Mouse (Mus musculus) left cerebral cortex, adult 18-20 months (tissue): ENCODE measurements around the gene Gkn1. TPM values are rescaled to one million over a fixed set of nuclear protein-coding genes. Genes with fewer than 3 reads are reported as not detected.

Experiments used
- DNase-seq, 2 experiments: peaks; one replicate each; pipeline ENCODE4 v3.0.0; 2021 to 2022; ENCODE audit warnings: low spot score in 2 of 2, mixed read lengths in 1 of 2
- long read RNA-seq, 2 experiments: library from polyadenylated mRNA; stranded (forward); transcript quantifications; one replicate each; pipeline ENCODE4 v2.0.0; 2021
- total RNA-seq, 2 experiments: library from RNA; stranded (reverse); gene quantifications; 2 replicates each; pipeline ENCODE4 v1.2.3; 2021

Gkn1 gene
- not detected for total RNA-seq
- long read RNA-seq, experiment 1, partial matches to known transcripts: 0 of 1 reads
- long read RNA-seq, experiment 1, other reads (novel, unspliced or antisense): 1 of 1 reads
- long read RNA-seq, experiment 2: 0 reads

DNA sequence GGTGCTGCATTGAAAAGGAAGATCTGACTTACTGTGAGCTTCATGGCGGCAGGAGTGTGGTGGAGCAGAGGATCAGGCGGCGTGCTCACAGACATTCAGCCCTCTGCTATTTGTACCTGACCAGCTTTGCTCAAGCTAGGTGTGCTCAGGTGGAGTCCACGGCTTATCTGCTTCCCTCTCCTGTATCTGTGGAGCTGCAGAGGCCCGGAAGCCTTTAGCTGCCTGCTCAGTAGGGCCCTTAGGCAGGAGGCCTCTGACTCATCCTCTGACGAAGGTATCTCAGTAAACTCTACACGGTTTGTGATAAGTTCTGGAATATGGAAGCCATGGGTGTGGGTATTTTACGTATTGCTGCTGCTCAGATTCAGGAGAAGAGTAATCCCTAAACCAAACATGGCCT is at the start of gene Gkn1:
Gene Gkn1, minus strand, starts transcription at position 114 of the 400 bp plus-strand sequence.
- DNase-seq: no peak

GRCm38 (mm10) chr6:87399886-87400566 is 49.3 kb upstream of the Gkn1 start:
- no peak for DNase-seq

DNA sequence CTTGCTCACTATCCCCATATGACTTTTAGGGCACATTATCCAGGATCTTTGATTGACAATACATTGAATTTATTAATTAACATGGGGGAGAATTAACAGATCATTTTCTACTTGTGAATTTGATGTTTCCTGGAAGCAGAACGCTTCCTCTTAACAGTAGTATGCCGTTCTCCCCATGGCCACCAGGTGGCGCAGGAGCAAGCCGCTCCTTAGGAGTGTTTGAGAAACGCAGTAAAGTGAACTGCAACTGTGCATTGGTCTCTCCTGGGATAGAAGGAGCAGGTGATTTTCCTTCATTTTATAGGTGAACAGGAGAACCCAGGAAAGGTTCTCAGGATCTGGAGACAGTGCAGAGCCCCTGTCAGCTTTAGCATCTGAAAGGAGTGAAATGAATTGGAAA is 48.4 kb upstream of the Gkn1 start:
- DNase-seq: peak; percentile 72 to 84

DNA sequence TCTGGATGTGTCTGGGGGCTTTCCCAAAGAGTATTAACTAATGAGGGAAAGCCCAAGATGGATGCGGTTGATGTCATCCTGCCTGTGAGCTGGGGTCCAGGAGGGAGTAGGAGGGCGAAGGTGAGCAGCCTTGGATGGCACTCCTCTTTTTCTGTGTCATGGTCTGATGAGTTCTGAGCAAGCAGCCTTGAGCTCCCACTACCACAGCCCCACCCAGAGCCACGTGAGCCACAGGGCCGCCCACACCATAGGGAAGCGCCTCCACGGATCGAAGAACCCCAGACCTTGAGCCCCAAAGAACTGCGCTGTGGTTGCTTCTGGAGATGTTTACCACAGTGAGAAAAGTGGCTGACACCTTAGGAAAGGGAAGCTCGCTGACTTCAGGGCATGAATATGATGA is 44.0 kb upstream of the Gkn1 start:
- DNase-seq: no peak

- DNase-seq: no peak
Observed at GRCm38 (mm10) chr6:87393466-87394205, 42.9 kb upstream of the Gkn1 start.

GRCm38 (mm10) chr6:87389455-87389989 is 38.8 kb upstream of the Gkn1 start:
- DNase-seq: no peak

DNA sequence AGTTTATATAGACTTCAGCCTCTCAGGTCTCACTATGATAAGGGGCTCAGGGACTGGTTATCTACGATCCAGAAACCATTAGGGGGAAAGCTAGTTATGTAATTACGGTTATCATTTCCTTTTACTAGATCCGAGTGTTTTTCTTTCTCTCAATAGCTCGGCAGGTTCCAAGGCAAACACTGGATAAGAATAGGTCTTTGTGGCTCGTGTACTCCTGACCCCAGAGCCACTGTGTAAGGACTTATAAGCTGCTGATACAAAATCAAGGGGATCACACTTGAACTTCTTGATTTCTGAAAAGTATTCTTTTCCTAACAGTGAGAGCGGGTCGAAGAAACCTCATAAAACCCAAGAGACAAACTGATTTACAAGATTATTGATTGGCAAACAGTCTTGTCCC is 38.1 kb upstream of the Gkn1 start, which contains the start of gene Gkn3:
Gene Gkn3, minus strand, starts transcription at position 59 of the 400 bp plus-strand sequence.
- no peak for DNase-seq

GRCm38 (mm10) chr6:87386681-87387080 is 35.9 kb upstream of the Gkn1 start:
- DNase-seq: no peak

DNA sequence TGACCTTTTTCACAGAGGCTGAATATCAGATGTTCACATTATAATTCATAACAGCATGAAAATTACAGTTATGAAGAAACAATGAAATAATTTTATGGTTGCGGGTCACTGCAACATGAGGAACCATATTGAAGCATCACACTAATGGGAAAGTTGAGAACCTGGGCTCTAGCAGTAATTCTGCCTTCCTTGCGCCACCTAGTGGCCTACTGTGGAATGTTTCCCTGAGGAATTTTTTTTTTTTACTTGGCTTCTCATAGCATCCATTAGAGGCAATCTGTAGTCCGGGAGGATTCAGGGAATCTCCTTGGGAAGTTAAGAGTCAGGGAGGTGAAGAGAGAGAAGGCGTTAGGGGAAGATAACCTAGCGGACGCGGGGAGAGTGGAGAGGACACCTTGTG is 35.5 kb upstream of the Gkn1 start:
- DNase-seq: peak; percentile 76 to 78

DNA sequence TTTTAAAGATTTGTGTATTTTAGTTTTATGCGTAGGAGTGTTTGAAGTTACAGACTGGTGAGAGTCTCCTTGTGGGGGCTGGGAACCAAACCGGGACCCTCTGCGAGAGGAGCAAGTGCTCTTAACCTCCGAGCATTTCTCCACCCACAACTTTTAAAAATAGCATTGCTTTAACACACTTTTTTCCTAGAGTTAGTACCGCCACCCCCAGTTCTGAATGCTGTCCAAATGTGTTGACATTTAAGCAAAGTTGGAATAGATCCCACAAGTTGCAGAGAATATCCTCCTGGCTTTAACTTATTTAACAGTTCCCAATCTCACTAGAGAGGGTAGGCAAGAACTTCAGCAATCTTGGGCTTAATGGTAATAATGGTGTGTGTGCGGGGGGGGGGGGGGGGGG is 34.0 kb upstream of the Gkn1 start:
- peak; percentile 12 to 21 for DNase-seq

DNA sequence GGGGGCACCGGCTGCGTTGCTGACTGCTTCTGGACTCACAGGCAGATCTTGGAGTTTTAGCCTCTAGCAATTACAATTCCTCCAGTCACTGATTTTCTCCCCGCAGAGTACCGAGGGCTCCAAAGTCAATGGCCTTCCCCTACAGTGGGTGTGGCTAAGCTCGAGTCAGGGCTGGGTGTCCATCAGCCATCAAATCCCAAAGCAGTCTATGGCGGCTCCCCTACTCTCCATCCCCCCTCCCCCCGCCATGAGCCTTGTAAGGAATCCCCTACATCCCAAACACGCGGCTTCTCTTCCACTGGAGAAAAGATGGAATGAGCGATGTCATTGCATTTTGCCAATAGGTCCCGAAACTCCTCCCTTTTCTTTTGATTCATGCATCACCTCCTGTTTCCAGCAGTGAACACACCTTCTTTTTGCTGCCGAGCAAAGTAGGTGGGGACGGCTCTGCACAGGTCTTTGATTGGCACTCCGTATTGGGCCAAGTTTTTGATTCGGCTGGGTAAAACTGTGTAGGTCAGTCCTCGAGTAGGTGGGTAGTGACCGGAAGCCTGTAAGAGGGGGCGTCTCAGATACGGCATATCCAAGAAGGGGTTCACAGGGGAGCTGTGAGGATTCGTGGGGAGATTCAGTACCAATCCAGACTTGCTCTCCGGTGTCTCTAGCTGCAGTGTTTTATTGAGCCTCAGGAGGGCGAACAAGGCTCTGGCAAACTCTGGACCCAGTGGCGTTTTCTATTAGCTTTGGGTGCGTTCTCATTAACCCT is 33.4 kb upstream of the Gkn1 start:
- DNase-seq: peak; percentile 27 to 30

- DNase-seq: no peak
Observed at GRCm38 (mm10) chr6:87373057-87373456, 22.3 kb upstream of the Gkn1 start, which contains the start of gene Gkn2. Gene Gkn2, plus strand, starts transcription at chr6:87373357.

DNA sequence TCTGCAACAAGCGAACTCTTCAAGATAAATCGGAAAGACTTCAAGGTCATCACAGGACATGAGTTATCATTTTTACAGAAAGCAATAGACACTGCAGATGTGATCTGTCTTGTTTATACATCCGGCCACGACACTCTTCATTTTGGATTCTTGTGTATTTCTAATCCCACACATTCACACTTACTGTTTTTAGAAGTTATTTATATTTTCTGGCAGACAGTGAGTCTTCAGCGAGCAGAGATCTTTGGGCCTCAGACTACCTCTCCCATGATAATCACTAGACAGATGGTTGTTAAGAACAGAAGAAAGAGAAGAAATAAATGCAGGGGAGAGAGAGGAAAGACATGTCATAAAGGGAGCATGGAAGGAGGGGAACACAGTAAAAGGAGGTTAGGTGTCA is 18.5 kb upstream of the Gkn1 start:
- DNase-seq: no peak

DNA sequence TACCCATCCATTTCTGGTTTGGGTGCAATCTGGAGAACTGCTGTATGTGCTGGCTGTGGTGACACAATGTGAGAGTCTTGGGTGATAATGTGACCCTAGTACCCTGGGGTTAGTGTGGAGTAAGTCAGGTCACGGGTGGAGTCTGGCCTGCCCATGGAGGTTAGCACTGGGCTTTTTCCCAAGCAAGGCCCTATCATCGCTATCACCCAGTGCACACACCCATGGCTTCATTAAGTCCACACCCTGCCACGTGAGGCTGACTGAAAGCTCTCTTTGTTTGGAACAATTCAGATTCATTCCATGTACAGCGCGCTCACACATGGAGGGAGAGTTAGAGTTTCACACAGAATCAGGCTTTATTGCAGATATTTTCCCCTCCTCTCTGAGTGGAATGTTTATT is 3.7 kb upstream of the Gkn1 start:
- no peak for DNase-seq

DNA sequence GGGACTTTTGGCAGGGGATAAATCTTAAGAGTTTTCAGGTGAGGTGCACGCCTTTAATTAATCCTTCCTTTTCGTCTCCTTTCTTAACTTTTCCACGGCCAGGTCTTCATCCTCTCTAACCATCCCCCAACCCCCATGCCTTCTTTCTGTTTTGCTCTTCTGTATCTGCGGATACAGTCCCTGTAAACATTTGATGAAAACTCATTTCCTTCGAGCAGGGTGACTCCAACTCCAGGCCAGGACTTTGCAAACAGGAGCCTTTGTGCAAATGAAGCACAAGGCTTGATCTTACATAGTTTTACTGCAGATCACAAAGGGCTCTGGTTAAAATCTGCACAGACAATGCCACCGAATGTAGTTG is 14.8 kb downstream of the Gkn1 start:
- DNase-seq: no peak

- peak; percentile 55 for DNase-seq
Observed at GRCm38 (mm10) chr6:87335091-87335934, 15.4 kb downstream of the Gkn1 start, which contains the start of gene Antxr1. Gene Antxr1, minus strand, starts transcription at chr6:87335821.

GRCm38 (mm10) chr6:87334361-87335090 is 16.2 kb downstream of the Gkn1 start:
- DNase-seq: peak; percentile 53 to 56

- DNase-seq: no peak
Observed at GRCm38 (mm10) chr6:87332380-87332779, 18.4 kb downstream of the Gkn1 start.

GRCm38 (mm10) chr6:87328265-87329173 is 22.2 kb downstream of the Gkn1 start:
- DNase-seq: peak in 1 of 2 experiments; percentile 33
